Mouse (Mus musculus) neural tube, embryonic 13.5 days (tissue): ENCODE data around the gene Nudt8. TPM values are rescaled to one million over a fixed set of nuclear protein-coding genes. Genes with fewer than 3 reads are reported as not detected.
A peak's percentile ranks its signal among the peaks of the same experiment; 100 is the strongest.
"Not testable (repeated sequence)": the region's sequence is repeated elsewhere in the genome, so short reads cannot be mapped to it uniquely, and the experiment has no call there.

Experiments
- ATAC-seq: fragments of 200-750 bp; cut with Nextera tagmentation; 2 replicates; pipeline ENCODE4 v1.8.0; 2017; ENCODE audit warnings: low read depth, mild to moderate bottlenecking, moderate TSS enrichment, moderate library complexity
- H3K27ac ChIP-seq: fragments of 300-500 bp; sonication (generic); replicated peaks from 2 replicates; pipeline ENCODE4 v1.5.1; 2015; ENCODE audit warnings: moderate library complexity, mild to moderate bottlenecking, inconsistent platforms
- H3K27me3 ChIP-seq: fragments of 300-500 bp; sonication (generic); 2 replicates; pipeline ENCODE4 v1.6.1; 2015; ENCODE audit warnings: mild to moderate bottlenecking, inconsistent platforms
- H3K36me3 ChIP-seq: fragments of 300-500 bp; sonication (generic); 2 replicates; pipeline ENCODE4 v1.6.1; 2015; ENCODE audit warnings: mild to moderate bottlenecking, inconsistent platforms
- H3K4me1 ChIP-seq: fragments of 300-500 bp; sonication (generic); replicated peaks from 2 replicates; pipeline ENCODE4 v1.6.1; 2015; ENCODE audit warnings: inconsistent platforms
- H3K4me2 ChIP-seq: fragments of 300-500 bp; sonication (generic); 2 replicates; pipeline ENCODE4 v1.6.1; 2015; ENCODE audit warnings: inconsistent platforms, mild to moderate bottlenecking, moderate library complexity
- H3K4me3 ChIP-seq: fragments of 300-500 bp; sonication (generic); 2 replicates; pipeline ENCODE4 v1.5.1; 2015; ENCODE audit warnings: mild to moderate bottlenecking, inconsistent platforms
- H3K9ac ChIP-seq: fragments of 300-500 bp; sonication (generic); 2 replicates; pipeline ENCODE4 v1.6.1; 2015; ENCODE audit warnings: moderate library complexity, mild to moderate bottlenecking, inconsistent platforms
- H3K9me3 ChIP-seq: fragments of 300-500 bp; sonication (generic); 2 replicates; pipeline ENCODE4 v1.6.1; 2016; ENCODE audit warnings: inconsistent platforms
- WGBS: fragments of 180-500 bp; shearing (Covaris S2); methylation state at CpG from one replicate; pipeline ENCODE4 v1.1.7; 2015; 5-methylcytosine and 5-hydroxymethylcytosine counted together
- polyA plus RNA-seq: library from polyadenylated mRNA; unstranded; fragments of >200 nt; fragmentation: Nextera tagmentation; extraction: Ambion mirVana; gene quantifications from 2 replicates; pipeline ENCODE4 v1.2.1, GENCODE M21; 2015

Gene Nudt8
- polyA plus RNA-seq, 1 experiment from 2014 or later = 22.5 TPM

DNA sequence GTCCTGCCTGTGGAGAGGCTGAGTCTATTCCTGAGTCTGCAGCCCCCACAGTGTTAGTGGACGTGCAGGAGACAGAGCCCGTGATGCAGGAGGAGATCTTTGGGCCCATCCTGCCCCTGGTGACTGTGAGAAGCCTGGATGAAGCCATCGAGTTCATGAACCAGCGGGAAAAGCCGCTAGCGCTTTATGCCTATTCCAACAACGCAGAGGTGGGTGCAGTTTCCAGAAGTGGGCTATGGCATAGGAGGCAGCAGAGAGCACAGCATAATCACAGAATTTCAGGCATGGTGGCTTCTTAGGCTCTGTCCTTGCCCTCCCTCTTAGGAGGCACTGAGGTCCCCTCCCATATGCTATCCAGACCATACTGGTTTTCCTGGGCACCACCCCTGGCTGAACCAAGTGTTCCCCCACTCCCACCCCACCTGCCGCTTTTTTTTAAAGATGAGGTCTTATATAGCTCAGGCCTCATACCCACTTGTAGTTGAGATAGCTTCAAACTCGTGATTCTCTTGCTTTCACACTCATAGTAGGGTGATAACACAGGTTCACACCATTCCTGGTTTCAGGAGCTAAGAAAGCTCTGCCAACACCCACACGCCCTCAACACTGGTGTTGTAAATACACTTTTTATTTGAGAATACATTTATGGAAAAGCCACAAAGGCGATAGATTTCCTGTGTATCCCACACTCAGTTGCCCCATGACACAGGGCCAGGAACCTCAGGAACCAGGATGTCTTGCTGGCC is 33.9 kb upstream of the Nudt8 start:
- Histone ChIP-seq H3K9ac (no peak overlapping the region), H3K4me1 (no peaks in the 10 kb centered on the region), H3K9me3 (no peaks in the 10 kb centered on the region), H3K4me3 (no peak overlapping the region), H3K27ac (no peak overlapping the region), H3K27me3 (no peaks in the 10 kb centered on the region), H3K4me2 (no peak overlapping the region), H3K36me3 (no peaks in the 10 kb centered on the region)
- ATAC-seq = no peak
- 65% methylated on average over 11 of the region's 11 CpGs for WGBS

DNA sequence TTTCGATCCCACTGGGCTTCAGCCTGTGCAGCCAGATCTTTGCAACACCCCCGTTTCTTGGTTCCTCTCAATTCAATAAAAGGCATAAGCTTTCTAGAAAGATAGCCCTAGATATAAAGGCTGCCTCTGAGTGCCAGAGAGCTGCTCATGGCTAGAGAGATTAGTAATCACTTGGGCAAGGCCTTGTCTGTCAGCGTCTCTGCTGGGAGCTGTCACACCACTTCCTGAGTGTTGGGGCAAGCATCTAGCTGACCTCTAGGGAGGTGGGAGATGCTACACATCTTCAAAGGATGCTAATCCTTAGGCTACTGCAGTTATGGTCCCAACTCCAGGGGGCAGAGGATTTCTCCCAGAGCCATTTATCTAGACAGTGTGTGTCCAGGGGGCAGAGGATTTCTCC is 33.1 kb upstream of the Nudt8 start:
- WGBS = 76% methylated on average over 3 of the region's 3 CpGs
- no peak overlapping the region for H3K4me3 ChIP-seq
- no peaks in the 10 kb centered on the region for H3K9me3 ChIP-seq
- ATAC-seq = no peak
- no peak overlapping the region for H3K9ac ChIP-seq
- H3K36me3 ChIP-seq = no peaks in the 10 kb centered on the region
- no peaks in the 10 kb centered on the region for H3K27me3 ChIP-seq
- H3K4me2 ChIP-seq = no peak overlapping the region
- no peak overlapping the region for H3K27ac ChIP-seq
- no peaks in the 10 kb centered on the region for H3K4me1 ChIP-seq

DNA sequence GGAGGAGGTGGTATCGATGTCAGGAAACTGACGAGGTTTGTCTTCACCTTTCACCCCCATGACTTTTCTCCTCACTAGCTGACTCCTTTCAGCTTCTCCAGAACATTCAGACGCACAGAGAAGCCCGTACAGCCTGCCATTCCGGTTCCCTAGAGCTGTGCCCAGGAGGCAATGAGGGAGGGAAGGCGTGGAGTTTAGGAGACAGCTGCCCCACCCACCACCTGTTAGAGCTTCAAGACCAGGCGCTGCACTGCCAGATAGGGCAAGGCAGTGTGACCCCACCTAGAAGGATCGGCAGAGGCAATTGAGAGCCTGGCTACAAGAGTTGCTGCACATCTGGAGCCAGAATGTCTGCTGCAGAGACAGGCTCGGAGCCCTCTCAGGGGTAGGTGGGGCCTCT is 28.2 kb upstream of the Nudt8 start, which contains the start of gene Aldh3b2:
Gene Aldh3b2 (plus strand): TSS at position 100 of the 400 bp plus-strand sequence.
- H3K9me3 ChIP-seq = no peaks in the 10 kb centered on the region
- H3K9ac ChIP-seq = no peak within 1 kb of the TSS
- no peaks in the 10 kb centered on the region for H3K27me3 ChIP-seq
- no peak within 1 kb of the TSS for H3K27ac ChIP-seq
- no peak within 1 kb of the TSS for H3K4me3 ChIP-seq
- no peaks in the 10 kb centered on the region for H3K36me3 ChIP-seq
- no peaks in the 10 kb centered on the region for H3K4me1 ChIP-seq
- 44% methylated on average over 9 of the region's 9 CpGs for WGBS
- no peak for ATAC-seq
- no peak within 1 kb of the TSS for H3K4me2 ChIP-seq

DNA sequence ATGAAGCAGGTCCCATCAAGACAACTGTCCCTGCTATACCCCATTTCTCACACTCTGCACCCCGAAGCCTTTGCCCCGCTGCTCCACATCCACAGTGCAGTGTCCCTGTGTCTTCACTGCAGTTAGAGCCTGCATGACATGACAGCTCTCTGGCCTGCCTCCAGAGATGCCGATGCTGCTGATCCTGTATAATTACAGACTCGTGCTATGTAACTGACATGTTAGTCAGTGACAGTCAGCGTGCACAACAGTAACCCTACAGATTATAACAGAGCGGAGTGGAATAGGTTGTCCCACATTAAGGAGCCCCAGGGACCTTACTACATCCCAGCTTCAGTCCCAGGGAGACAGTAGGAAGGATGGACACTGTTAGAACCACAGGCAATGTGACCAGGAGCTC is 25.8 kb upstream of the Nudt8 start:
- not testable (repeated sequence) for H3K4me3 ChIP-seq, H3K36me3 ChIP-seq, H3K9me3 ChIP-seq, H3K27me3 ChIP-seq, H3K27ac ChIP-seq, ATAC-seq, H3K4me1 ChIP-seq, H3K9ac ChIP-seq, H3K4me2 ChIP-seq
- WGBS = 81% methylated on average over 6 of the region's 6 CpGs

DNA sequence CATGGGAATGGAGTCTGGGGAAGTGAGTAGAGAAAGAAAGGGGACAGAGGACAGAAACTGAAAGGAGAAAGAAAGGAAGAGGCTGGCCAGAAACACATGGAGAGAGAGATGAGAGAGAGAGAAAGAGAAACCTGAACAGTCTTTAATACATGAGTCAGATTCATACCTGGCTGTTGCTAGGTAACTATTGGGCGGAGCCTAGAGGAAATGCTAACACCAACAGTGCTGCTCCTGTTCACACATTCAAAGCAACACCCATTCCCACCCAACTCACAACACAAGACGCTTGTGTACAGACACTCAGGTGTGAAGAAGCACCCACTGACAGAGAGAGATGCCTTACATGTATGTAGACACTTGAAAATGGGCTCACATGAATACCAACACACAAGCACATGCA is 24.5 kb upstream of the Nudt8 start:
- H3K36me3 ChIP-seq = no peaks in the 10 kb centered on the region
- WGBS = 72% methylated on average over 2 of the region's 2 CpGs
- no peak for ATAC-seq

DNA sequence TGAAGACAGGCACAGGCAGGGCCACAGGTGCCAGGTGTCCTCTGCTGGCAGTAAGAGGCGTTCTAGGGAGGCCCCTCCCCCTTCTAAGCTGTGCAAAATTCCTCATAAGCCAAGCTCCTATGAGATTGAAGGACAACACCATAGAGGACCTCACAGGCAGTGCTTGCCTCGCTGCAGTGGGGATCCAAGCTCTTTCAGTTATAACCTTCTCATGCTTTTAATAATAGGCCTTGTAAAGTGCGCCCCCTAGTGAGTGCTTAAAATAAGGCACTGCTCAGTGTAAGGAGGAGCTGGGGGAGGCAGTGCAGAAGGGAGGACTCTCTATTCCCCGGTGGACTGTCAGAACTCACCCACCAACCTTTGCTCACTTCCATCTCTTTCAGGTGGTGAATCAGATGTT is 20.1 kb upstream of the Nudt8 start:
- H3K4me1 ChIP-seq = peaks cover 21% of the 10 kb centered on the region
- H3K27ac ChIP-seq = no peak overlapping the region
- H3K36me3 ChIP-seq = no peaks in the 10 kb centered on the region
- H3K4me2 ChIP-seq = no peak overlapping the region
- no peaks in the 10 kb centered on the region for H3K9me3 ChIP-seq
- H3K4me3 ChIP-seq = no peak overlapping the region
- ATAC-seq = peak; percentile 64
- H3K9ac ChIP-seq = no peak overlapping the region
- no peaks in the 10 kb centered on the region for H3K27me3 ChIP-seq
- WGBS = 22% methylated on average over 4 of the region's 4 CpGs

More for the DNA sequence above, 24.5 kb upstream of the Nudt8 start:
- Histone ChIP-seq H3K9me3 (no peaks in the 10 kb centered on the region), H3K27ac (no peak overlapping the region), H3K4me1 (no peaks in the 10 kb centered on the region), H3K4me3 (no peak overlapping the region), H3K4me2 (no peak overlapping the region), H3K27me3 (no peaks in the 10 kb centered on the region), H3K9ac (no peak overlapping the region)

DNA sequence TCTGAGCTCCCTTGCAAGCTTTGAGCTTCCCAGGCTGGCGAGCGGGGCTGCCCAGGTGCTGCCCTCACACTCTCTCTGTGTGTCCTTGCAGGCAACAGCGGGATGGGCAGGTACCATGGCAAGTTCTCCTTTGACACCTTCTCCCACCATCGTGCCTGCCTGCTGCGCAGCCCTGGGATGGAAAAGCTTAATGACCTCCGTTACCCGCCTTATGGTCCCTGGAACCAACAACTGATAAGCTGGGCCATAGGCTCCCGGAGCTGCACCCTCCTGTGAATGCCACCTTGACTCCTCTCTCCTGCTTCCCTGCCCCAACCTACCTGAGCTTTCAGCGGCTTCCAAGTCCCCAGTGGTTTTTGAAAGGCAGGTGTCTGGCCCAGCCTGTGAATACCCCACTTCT is 19.5 kb upstream of the Nudt8 start:
- Histone ChIP-seq H3K4me1 (peaks cover 26% of the 10 kb centered on the region), H3K9ac (no peak overlapping the region), H3K27me3 (no peaks in the 10 kb centered on the region), H3K36me3 (no peaks in the 10 kb centered on the region), H3K4me3 (no peak overlapping the region), H3K4me2 (no peak overlapping the region), H3K9me3 (no peaks in the 10 kb centered on the region), H3K27ac (no peak overlapping the region)
- WGBS = 80% methylated on average over 9 of the region's 9 CpGs
- ATAC-seq = no peak

DNA sequence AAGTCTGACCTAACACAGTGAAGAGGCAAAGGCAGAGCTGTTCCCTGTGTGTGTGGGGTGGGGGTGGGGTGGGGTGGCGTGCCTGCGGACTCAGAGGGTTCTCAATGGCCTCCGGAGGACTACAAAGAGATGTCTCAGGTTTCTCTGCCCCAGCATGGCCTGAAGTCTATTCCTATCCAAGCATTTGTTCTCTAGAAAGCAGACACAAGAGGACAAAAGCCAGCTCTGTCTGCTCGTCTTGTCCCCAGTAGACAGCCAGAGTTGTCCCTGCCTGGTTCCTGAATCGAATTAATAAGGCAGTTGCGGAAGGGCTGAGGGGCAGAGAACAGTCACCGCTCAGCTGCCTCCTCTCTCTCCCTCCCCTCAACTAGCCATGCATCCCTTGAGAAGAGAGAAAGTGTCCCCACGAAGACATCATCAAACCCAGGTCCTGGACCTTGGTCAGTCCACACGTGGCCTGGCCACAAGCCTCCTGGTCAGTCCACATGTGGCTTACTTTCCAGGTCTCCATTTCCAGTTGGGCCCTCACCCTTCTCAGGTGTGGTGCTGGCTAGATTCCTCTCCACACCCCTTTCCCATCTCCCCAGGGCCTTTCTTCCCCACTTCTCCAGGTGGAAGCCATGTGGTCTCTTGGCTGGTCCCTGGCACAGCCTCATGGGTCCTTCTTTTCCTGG is 16.7 kb upstream of the Nudt8 start:
- Histone ChIP-seq H3K27me3 (no peaks in the 10 kb centered on the region), H3K4me1 (peaks cover 37% of the 10 kb centered on the region), H3K4me3 (no peak overlapping the region), H3K36me3 (no peaks in the 10 kb centered on the region), H3K9ac (no peak overlapping the region), H3K4me2 (no peak overlapping the region), H3K9me3 (no peaks in the 10 kb centered on the region; the same call in 1 of the 2 replicates), H3K27ac (no peak overlapping the region)
- ATAC-seq = no peak
- 41% methylated on average over 9 of the region's 9 CpGs for WGBS

DNA sequence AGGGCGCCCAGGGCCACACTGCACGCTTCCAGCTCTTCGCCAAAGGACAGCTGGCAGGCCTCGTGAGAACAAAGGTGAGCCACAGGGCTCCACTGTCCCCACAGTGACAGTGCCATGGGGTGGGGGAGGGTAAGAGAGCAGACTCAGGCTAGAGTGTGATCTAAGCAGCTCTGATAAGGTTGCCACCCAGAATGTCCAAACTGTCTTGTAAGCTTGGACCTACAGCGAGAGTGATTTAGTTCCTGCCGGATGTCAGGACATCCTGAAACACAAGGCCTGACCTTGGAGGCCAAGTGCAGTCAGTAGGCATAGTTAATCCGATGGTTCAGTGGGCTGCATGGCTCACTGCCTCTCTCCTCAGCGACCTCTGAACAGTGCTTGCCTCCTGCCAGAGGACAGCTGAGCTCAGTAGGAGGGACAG is 15.1 kb upstream of the Nudt8 start:
- H3K36me3 ChIP-seq = no peaks in the 10 kb centered on the region
- whole genome bisulfite sequencing = 14% methylated on average over 8 of the region's 8 CpGs
- no peaks in the 10 kb centered on the region for H3K27me3 ChIP-seq
- H3K4me2 ChIP-seq = no peak overlapping the region
- H3K9me3 ChIP-seq = no peaks in the 10 kb centered on the region; the same call in 1 of the 2 replicates
- H3K4me1 ChIP-seq = peaks cover 37% of the 10 kb centered on the region
- H3K4me3 ChIP-seq = no peak overlapping the region
- no peak for ATAC-seq
- no peak overlapping the region for H3K9ac ChIP-seq
- H3K27ac ChIP-seq = peak overlapping the region; percentile 33; the same call in 1 of the 2 replicates

DNA sequence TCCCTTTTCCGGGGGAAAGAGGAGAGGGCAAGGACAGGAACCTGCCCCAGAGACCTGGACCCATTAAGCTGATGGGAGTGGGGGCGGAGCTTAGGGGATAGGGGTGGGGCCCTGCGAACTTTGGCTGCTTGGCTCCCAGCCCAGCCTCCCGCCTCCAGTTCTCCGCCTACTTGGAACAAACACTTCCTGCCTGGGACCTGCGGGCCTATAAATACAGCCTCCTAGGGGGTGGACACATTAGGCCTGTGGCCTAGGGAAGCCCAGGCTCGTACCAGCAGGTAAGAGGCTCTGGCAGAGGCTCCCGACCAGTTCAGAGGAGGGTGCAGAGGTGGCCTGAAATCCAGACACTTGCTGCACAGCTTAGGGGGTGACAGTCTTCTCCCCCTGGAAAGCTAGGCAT is 14.0 kb upstream of the Nudt8 start, which contains the start of gene Acy3:
Gene Acy3 (plus strand): TSS at position 237 of the 400 bp plus-strand sequence.
- ATAC-seq = peak; percentile 55; the same call in 1 of the 2 replicates
- WGBS = 12% methylated on average over 8 of the region's 8 CpGs
- H3K4me1 ChIP-seq = peaks cover 40% of the 10 kb centered on the region
- H3K27ac ChIP-seq = peak within 1 kb of the TSS; percentile 33; the same call in 1 of the 2 replicates
- H3K36me3 ChIP-seq = no peaks in the 10 kb centered on the region
- no peak within 1 kb of the TSS for H3K4me3 ChIP-seq
- no peaks in the 10 kb centered on the region for H3K27me3 ChIP-seq
- H3K4me2 ChIP-seq = no peak within 1 kb of the TSS
- peak within 1 kb of the TSS; percentile 23; the same call in 1 of the 2 replicates for H3K9ac ChIP-seq
- no peaks in the 10 kb centered on the region; the same call in 1 of the 2 replicates for H3K9me3 ChIP-seq

DNA sequence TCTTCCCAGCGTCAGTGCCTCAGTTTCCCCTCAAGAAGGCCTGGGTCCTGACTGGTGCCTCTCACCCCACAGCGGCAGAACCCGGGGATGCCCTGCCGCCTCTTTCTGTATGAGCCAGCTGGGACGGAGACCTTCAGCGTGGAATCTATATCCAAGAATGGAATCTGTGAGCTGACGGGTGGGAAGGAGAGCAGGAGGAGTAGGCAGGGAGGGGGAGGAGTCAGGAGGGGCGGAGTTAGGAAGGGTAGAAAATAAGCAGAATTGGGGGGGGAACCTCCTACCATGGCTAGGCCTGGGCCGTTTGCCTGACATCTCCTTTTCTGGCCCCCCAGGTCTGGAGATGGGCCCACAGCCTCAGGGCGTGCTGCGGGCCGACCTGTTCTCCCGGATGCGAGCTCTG is 12.3 kb upstream of the Nudt8 start:
- WGBS = 91% methylated on average over 14 of the region's 14 CpGs
- peaks cover 40% of the 10 kb centered on the region for H3K4me1 ChIP-seq
- H3K27me3 ChIP-seq = no peaks in the 10 kb centered on the region
- H3K4me3 ChIP-seq = no peak overlapping the region
- no peak overlapping the region for H3K9ac ChIP-seq
- H3K4me2 ChIP-seq = no peak overlapping the region
- ATAC-seq = no peak
- no peak overlapping the region for H3K27ac ChIP-seq
- no peaks in the 10 kb centered on the region; the same call in 1 of the 2 replicates for H3K9me3 ChIP-seq
- no peaks in the 10 kb centered on the region for H3K36me3 ChIP-seq

DNA sequence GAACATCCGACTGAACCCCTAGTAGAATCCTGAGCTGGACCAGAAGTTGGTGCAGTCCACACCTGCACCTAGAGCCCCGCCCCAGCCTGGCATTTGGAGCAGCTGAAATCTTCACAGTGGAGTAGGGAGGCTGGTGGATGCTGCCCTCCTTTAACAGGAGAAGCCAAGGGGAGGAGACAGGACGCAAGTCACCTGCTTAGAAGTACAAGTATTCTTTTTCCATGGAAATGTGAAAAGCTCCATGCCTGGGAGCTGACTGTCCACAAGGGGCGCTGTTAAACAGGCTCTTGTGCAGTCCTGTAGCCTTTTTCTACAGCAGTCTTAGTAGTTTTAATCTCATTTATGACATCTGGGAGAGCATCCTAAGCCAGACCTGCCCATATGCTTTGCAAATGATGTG is 11.6 kb upstream of the Nudt8 start:
- no peak for ATAC-seq
- no peak overlapping the region for H3K27ac ChIP-seq
- peaks cover 34% of the 10 kb centered on the region for H3K4me1 ChIP-seq
- no peak overlapping the region for H3K4me2 ChIP-seq
- H3K9me3 ChIP-seq = no peaks in the 10 kb centered on the region; the same call in 1 of the 2 replicates
- H3K4me3 ChIP-seq = no peak overlapping the region
- no peaks in the 10 kb centered on the region for H3K36me3 ChIP-seq
- H3K27me3 ChIP-seq = no peaks in the 10 kb centered on the region
- no peak overlapping the region for H3K9ac ChIP-seq
- 87% methylated on average over 4 of the region's 4 CpGs for WGBS
